Mouse (Mus musculus) liver, embryonic 11.5 days (tissue): ENCODE results near the gene Lrrk1. TPM values are rescaled to one million over a fixed set of nuclear protein-coding genes. Genes with fewer than 3 reads are reported as not detected.

Experiments
- ATAC-seq: fragments of 200-750 bp; cut with Nextera tagmentation; replicated peaks from 2 replicates; pipeline ENCODE4 v1.8.0; 2017; ENCODE audit warnings: moderate number of reproducible peaks, mild to moderate bottlenecking, moderate TSS enrichment, moderate library complexity; ENCODE audit not compliant: low FRiP score
- DNase-seq: peaks from one replicate; pipeline ENCODE4 v3.0.0-alpha.2; 2017; ENCODE audit warnings: low spot score
- H3K27ac ChIP-seq: fragments of 300-500 bp; sonication (generic); 2 replicates; pipeline ENCODE4 v1.5.1; 2014; ENCODE audit warnings: mild to moderate bottlenecking, low read depth, low read length, control low read depth
- H3K27me3 ChIP-seq: fragments of 300-500 bp; sonication (generic); replicated peaks from 2 replicates; pipeline ENCODE4 v1.6.1; 2014; ENCODE audit warnings: low read length, mixed read lengths; ENCODE audit not compliant: control insufficient read depth, insufficient read depth
- H3K36me3 ChIP-seq: fragments of 300-500 bp; sonication (generic); 2 replicates; pipeline ENCODE4 v1.6.1; 2014; ENCODE audit warnings: mild to moderate bottlenecking, low read length, moderate library complexity, mixed read lengths; ENCODE audit not compliant: control insufficient read depth, insufficient read depth
- H3K4me1 ChIP-seq: fragments of 300-500 bp; sonication (generic); replicated peaks from 2 replicates; pipeline ENCODE4 v1.6.1; 2014; ENCODE audit warnings: low read length, mixed read lengths; ENCODE audit not compliant: control insufficient read depth, insufficient read depth
- H3K4me2 ChIP-seq: fragments of 300-500 bp; sonication (generic); 2 replicates; pipeline ENCODE4 v1.6.1; 2014; ENCODE audit warnings: mild to moderate bottlenecking, control low read depth, moderate library complexity
- H3K4me3 ChIP-seq: fragments of 300-500 bp; sonication (generic); 2 replicates; pipeline ENCODE4 v1.5.1; 2014; ENCODE audit warnings: low read depth, low read length, control low read depth
- H3K9ac ChIP-seq: fragments of 300-500 bp; sonication (generic); 2 replicates; pipeline ENCODE4 v1.6.1; 2014; ENCODE audit warnings: low read depth, low read length, control low read depth
- H3K9me3 ChIP-seq: fragments of 300-500 bp; sonication (generic); 2 replicates; pipeline ENCODE4 v1.6.1; 2016; ENCODE audit warnings: low read length, inconsistent platforms, mixed read lengths; ENCODE audit not compliant: control insufficient read depth
- WGBS: fragments of 180-500 bp; shearing (Covaris S2); extraction: QIAGEN DNeasy Blood & Tissue Kit; methylation state at CpG from one replicate; pipeline ENCODE4 v1.1.7; 2014; 5-methylcytosine and 5-hydroxymethylcytosine counted together
- polyA plus RNA-seq: library from polyadenylated mRNA; unstranded; fragments of >200 nt; fragmentation: Nextera tagmentation; extraction: Ambion mirVana; gene quantifications from 2 replicates; pipeline ENCODE4 v1.2.1, GENCODE M21; 2014

The Lrrk1 gene
- polyA plus RNA-seq, 1 experiment from 2014 or later = 9.3 TPM

GRCm38 (mm10) chr7:66219028-66219793, 168.9 kb downstream of the Lrrk1 start:
- H3K27me3 ChIP-seq = no peaks in the 10 kb centered on the region
- no peak for ATAC-seq
- H3K27ac ChIP-seq = no peak overlapping the region
- peaks cover 7% of the 10 kb centered on the region; the same call in 1 of the 2 replicates for H3K4me1 ChIP-seq
- no peak overlapping the region for H3K4me3 ChIP-seq
- no peaks in the 10 kb centered on the region for H3K36me3 ChIP-seq
- H3K9me3 ChIP-seq = no peaks in the 10 kb centered on the region
- H3K9ac ChIP-seq = no peak overlapping the region
- DNase-seq = peak; percentile 20
- no peak overlapping the region for H3K4me2 ChIP-seq
- WGBS = 87% methylated on average over 4 of the region's 4 CpGs

GRCm38 (mm10) chr7:66218193-66219014, 169.7 kb downstream of the Lrrk1 start:
- no peaks in the 10 kb centered on the region for H3K36me3 ChIP-seq
- no peak for ATAC-seq
- H3K9me3 ChIP-seq = no peaks in the 10 kb centered on the region
- peak; percentile 32 for DNase-seq
- no peaks in the 10 kb centered on the region for H3K27me3 ChIP-seq
- no peak overlapping the region for H3K4me3 ChIP-seq
- H3K4me1 ChIP-seq = peaks cover 7% of the 10 kb centered on the region; the same call in 1 of the 2 replicates
- no peak overlapping the region for H3K9ac ChIP-seq
- H3K4me2 ChIP-seq = no peak overlapping the region
- H3K27ac ChIP-seq = peak overlapping the region; percentile 13; the same call in 1 of the 2 replicates
- 36% methylated on average over 9 of the region's 9 CpGs for WGBS

GRCm38 (mm10) chr7:66217531-66218094, 170.5 kb downstream of the Lrrk1 start:
- no peak overlapping the region for H3K4me2 ChIP-seq
- no peak overlapping the region for H3K9ac ChIP-seq
- no peaks in the 10 kb centered on the region for H3K27me3 ChIP-seq
- 82% methylated on average over 7 of the region's 7 CpGs for WGBS
- H3K4me1 ChIP-seq = peaks cover 7% of the 10 kb centered on the region; the same call in 1 of the 2 replicates
- H3K27ac ChIP-seq = peak overlapping the region; percentile 13; the same call in 1 of the 2 replicates
- H3K4me3 ChIP-seq = no peak overlapping the region
- H3K9me3 ChIP-seq = no peaks in the 10 kb centered on the region
- no peak for ATAC-seq
- DNase-seq = peak; percentile 23
- no peaks in the 10 kb centered on the region for H3K36me3 ChIP-seq

GRCm38 (mm10) chr7:66217011-66217410, 171.1 kb downstream of the Lrrk1 start:
- Histone ChIP-seq H3K4me3 (no peak overlapping the region), H3K36me3 (no peaks in the 10 kb centered on the region), H3K27me3 (no peaks in the 10 kb centered on the region), H3K4me2 (no peak overlapping the region), H3K27ac (no peak overlapping the region), H3K4me1 (peaks cover 7% of the 10 kb centered on the region; the same call in 1 of the 2 replicates), H3K9ac (no peak overlapping the region), H3K9me3 (no peaks in the 10 kb centered on the region)
- 76% methylated on average over 7 of the region's 7 CpGs for WGBS
- no peak for ATAC-seq
- peak; percentile 27 for DNase-seq

GRCm38 (mm10) chr7:66215911-66216310, 172.2 kb downstream of the Lrrk1 start:
- ATAC-seq (no peak), DNase-seq (peak; percentile 26)
- Histone ChIP-seq H3K4me2 (no peak overlapping the region), H3K36me3 (no peaks in the 10 kb centered on the region), H3K4me3 (no peak overlapping the region), H3K9ac (no peak overlapping the region), H3K27me3 (no peaks in the 10 kb centered on the region), H3K4me1 (peaks cover 7% of the 10 kb centered on the region; the same call in 1 of the 2 replicates), H3K9me3 (no peaks in the 10 kb centered on the region), H3K27ac (no peak overlapping the region)
- WGBS = 76% methylated on average over 1 of the region's 1 CpGs

- H3K4me2 ChIP-seq = no peak overlapping the region
- no peaks in the 10 kb centered on the region for H3K36me3 ChIP-seq
- no peak overlapping the region for H3K9ac ChIP-seq
- no peak overlapping the region for H3K27ac ChIP-seq
- H3K4me3 ChIP-seq = no peak overlapping the region
- DNase-seq (no peak), ATAC-seq (no peak)
- WGBS = 60% methylated on average over 6 of the region's 6 CpGs
- no peaks in the 10 kb centered on the region for H3K9me3 ChIP-seq
- no peaks in the 10 kb centered on the region for H3K27me3 ChIP-seq
- H3K4me1 ChIP-seq = peaks cover 7% of the 10 kb centered on the region; the same call in 1 of the 2 replicates
These were observed 173.7 kb downstream of the Lrrk1 start for GRCm38 (mm10) chr7:66214477-66214876.

- Histone ChIP-seq H3K4me3 (no peak overlapping the region), H3K4me1 (no peaks in the 10 kb centered on the region), H3K4me2 (no peak overlapping the region), H3K27me3 (no peaks in the 10 kb centered on the region), H3K27ac (no peak overlapping the region), H3K9me3 (no peaks in the 10 kb centered on the region), H3K36me3 (no peaks in the 10 kb centered on the region), H3K9ac (no peak overlapping the region)
- no peak for ATAC-seq
- no peak for DNase-seq
- 78% methylated on average over 1 of the region's 1 CpGs for WGBS
These were observed 175.3 kb downstream of the Lrrk1 start for GRCm38 (mm10) chr7:66212887-66213286.

- Histone ChIP-seq H3K27ac (no peak overlapping the region), H3K9me3 (no peaks in the 10 kb centered on the region; the same call in 1 of the 2 replicates), H3K4me1 (no peaks in the 10 kb centered on the region), H3K36me3 (no peaks in the 10 kb centered on the region), H3K27me3 (no peaks in the 10 kb centered on the region), H3K4me3 (no peak overlapping the region), H3K4me2 (no peak overlapping the region), H3K9ac (no peak overlapping the region)
- DNase-seq (no peak), ATAC-seq (no peak)
- 60% methylated on average over 2 of the region's 2 CpGs for WGBS
These were observed 178.2 kb downstream of the Lrrk1 start for GRCm38 (mm10) chr7:66209920-66210319.
